Mouse (Mus musculus) liver, postnatal 0 days (tissue): ENCODE measurements at regions not wholly inside any gene's neighbourhood (a gene's known extent, or its start where the extent isn't known, plus 50 kb on each side); places are given as distances from the start of the nearest gene placed in this dataset.

Experiments used
- ATAC-seq: fragments of 200-750 bp; cut with Nextera tagmentation; 2 replicates; pipeline ENCODE4 v1.8.0; 2017; ENCODE audit warnings: mild to moderate bottlenecking, moderate library complexity
- DNase-seq: peaks from one replicate; pipeline ENCODE4 v3.0.0-alpha.2; 2016
- H3K27ac ChIP-seq: fragments of 300-500 bp; sonication (generic); 2 replicates; pipeline ENCODE4 v1.5.1; 2014; ENCODE audit warnings: antibody characterized with exemption, moderate library complexity, mild to moderate bottlenecking, low read depth
- H3K27me3 ChIP-seq: fragments of 300-500 bp; sonication (generic); 2 replicates; pipeline ENCODE4 v1.6.1; 2014; ENCODE audit warnings: low read length, control low read depth, mixed read lengths; ENCODE audit not compliant: insufficient read depth
- H3K36me3 ChIP-seq: fragments of 300-500 bp; sonication (generic); replicated peaks from 2 replicates; pipeline ENCODE4 v1.6.1; 2014; ENCODE audit warnings: mild to moderate bottlenecking, control low read depth, low read length, moderate library complexity, mixed read lengths; ENCODE audit not compliant: insufficient read depth
- H3K4me1 ChIP-seq: fragments of 300-500 bp; sonication (generic); 2 replicates; pipeline ENCODE4 v1.6.1; 2014; ENCODE audit warnings: antibody characterized with exemption, mild to moderate bottlenecking, control low read depth; ENCODE audit not compliant: insufficient read depth
- H3K4me2 ChIP-seq: fragments of 300-500 bp; sonication (generic); 2 replicates; pipeline ENCODE4 v1.6.1; 2014; ENCODE audit warnings: low read depth, mild to moderate bottlenecking, low read length, moderate library complexity, mixed read lengths
- H3K4me3 ChIP-seq: fragments of 300-500 bp; sonication (generic); 2 replicates; pipeline ENCODE4 v1.5.1; 2014; ENCODE audit warnings: low read depth, low read length
- H3K9ac ChIP-seq: fragments of 300-500 bp; sonication (generic); replicated peaks from 2 replicates; pipeline ENCODE4 v1.6.1; 2014; ENCODE audit warnings: mild to moderate bottlenecking, moderate library complexity
- H3K9me3 ChIP-seq: fragments of 300-500 bp; sonication (generic); 2 replicates; pipeline ENCODE4 v1.6.1; 2016; ENCODE audit warnings: mild to moderate bottlenecking, control low read depth, low read length, mixed read lengths
- CTCF ChIP-seq: sonication (generic); IDR thresholded peaks from 2 replicates; pipeline ENCODE4 v1.5.1; 2016; ENCODE audit warnings: antibody characterized with exemption, low read depth
- EP300 ChIP-seq: IDR thresholded peaks from 2 replicates; pipeline ENCODE4 v1.6.1; 2016; ENCODE audit warnings: antibody characterized with exemption, low read depth, mild to moderate bottlenecking
- WGBS: fragments of 180-500 bp; shearing (Covaris S2); extraction: QIAGEN DNeasy Blood & Tissue Kit; methylation state at CpG from one replicate; pipeline ENCODE4 v1.1.7; 2014; ENCODE audit not compliant: insufficient replicate concordance; 5-methylcytosine and 5-hydroxymethylcytosine counted together

- WGBS = 4% methylated on average over 2 of the region's 2 CpGs
- DNase-seq (peak; percentile 23), ATAC-seq (no peak)
- TF ChIP-seq EP300 = no peak
- peak; percentile 70 for TF ChIP-seq CTCF
- H3K27me3 ChIP-seq = no peaks in the 10 kb centered on the region
- H3K4me3 ChIP-seq = no peak overlapping the region
- H3K9ac ChIP-seq = no peak overlapping the region
- no peak overlapping the region for H3K4me2 ChIP-seq
- H3K9me3 ChIP-seq = no peaks in the 10 kb centered on the region
- H3K36me3 ChIP-seq = no peaks in the 10 kb centered on the region
- H3K27ac ChIP-seq = no peak overlapping the region
- no peaks in the 10 kb centered on the region for H3K4me1 ChIP-seq
Measured at GRCm38 (mm10) chr6:78899952-78900351, 431.3 kb upstream of the Reg3g start.

GRCm38 (mm10) chr6:78892730-78893129 is 424.1 kb upstream of the Reg3g start:
- no peak overlapping the region for H3K4me3 ChIP-seq
- no peaks in the 10 kb centered on the region for H3K27me3 ChIP-seq
- no peaks in the 10 kb centered on the region for H3K9me3 ChIP-seq
- ATAC-seq (no peak), DNase-seq (no peak)
- no peak overlapping the region for H3K27ac ChIP-seq
- TF ChIP-seq EP300 (no peak), CTCF (no peak)
- no peaks in the 10 kb centered on the region for H3K4me1 ChIP-seq
- 72% methylated on average over 3 of the region's 3 CpGs for WGBS
- no peaks in the 10 kb centered on the region for H3K36me3 ChIP-seq
- H3K9ac ChIP-seq = no peak overlapping the region
- no peak overlapping the region for H3K4me2 ChIP-seq

- ATAC-seq = no peak
- Histone ChIP-seq H3K9ac (no peak overlapping the region), H3K9me3 (no peaks in the 10 kb centered on the region), H3K4me3 (no peak overlapping the region), H3K4me2 (no peak overlapping the region), H3K27ac (no peak overlapping the region), H3K4me1 (no peaks in the 10 kb centered on the region), H3K36me3 (no peaks in the 10 kb centered on the region), H3K27me3 (no peaks in the 10 kb centered on the region)
- TF ChIP-seq CTCF (no peak), EP300 (no peak)
- no peak for DNase-seq
Measured at GRCm38 (mm10) chr6:78863031-78863430, 394.4 kb upstream of the Reg3g start.

GRCm38 (mm10) chr6:78841261-78841660 is 372.6 kb upstream of the Reg3g start:
- no peak overlapping the region for H3K27ac ChIP-seq
- H3K4me3 ChIP-seq = no peak overlapping the region
- 57% methylated on average over 2 of the region's 2 CpGs for WGBS
- DNase-seq = no peak
- H3K9ac ChIP-seq = no peak overlapping the region
- no peak overlapping the region for H3K4me2 ChIP-seq
- H3K27me3 ChIP-seq = no peaks in the 10 kb centered on the region
- no peaks in the 10 kb centered on the region for H3K9me3 ChIP-seq
- no peaks in the 10 kb centered on the region for H3K36me3 ChIP-seq
- no peaks in the 10 kb centered on the region for H3K4me1 ChIP-seq
- no peak for TF ChIP-seq CTCF
- no peak for TF ChIP-seq EP300
- no peak for ATAC-seq

GRCm38 (mm10) chr6:78825901-78826629 is 357.4 kb upstream of the Reg3g start:
- H3K27ac ChIP-seq = no peak overlapping the region
- H3K9me3 ChIP-seq = no peaks in the 10 kb centered on the region
- no peaks in the 10 kb centered on the region for H3K27me3 ChIP-seq
- no peaks in the 10 kb centered on the region for H3K4me1 ChIP-seq
- H3K36me3 ChIP-seq = no peaks in the 10 kb centered on the region
- DNase-seq = no peak
- H3K4me3 ChIP-seq = no peak overlapping the region
- no peak for ATAC-seq
- TF ChIP-seq EP300 = no peak
- TF ChIP-seq CTCF = no peak
- WGBS = 39% methylated on average over 6 of the region's 6 CpGs
- no peak overlapping the region for H3K9ac ChIP-seq
- H3K4me2 ChIP-seq = no peak overlapping the region

GRCm38 (mm10) chr6:78821251-78821650 is 352.6 kb upstream of the Reg3g start:
- Histone ChIP-seq H3K4me2 (no peak overlapping the region), H3K9me3 (no peaks in the 10 kb centered on the region), H3K36me3 (no peaks in the 10 kb centered on the region), H3K4me1 (no peaks in the 10 kb centered on the region), H3K9ac (no peak overlapping the region), H3K4me3 (no peak overlapping the region), H3K27me3 (no peaks in the 10 kb centered on the region), H3K27ac (no peak overlapping the region)
- DNase-seq (no peak), ATAC-seq (no peak)
- TF ChIP-seq CTCF (no peak), EP300 (no peak)
- 88% methylated on average over 1 of the region's 1 CpGs for WGBS

GRCm38 (mm10) chr6:78797013-78797412 is 328.3 kb upstream of the Reg3g start:
- no peak for DNase-seq
- Histone ChIP-seq H3K27ac (no peak overlapping the region), H3K9ac (no peak overlapping the region), H3K27me3 (no peaks in the 10 kb centered on the region), H3K4me1 (no peaks in the 10 kb centered on the region), H3K36me3 (no peaks in the 10 kb centered on the region), H3K4me2 (no peak overlapping the region), H3K9me3 (no peaks in the 10 kb centered on the region), H3K4me3 (no peak overlapping the region)
- ATAC-seq = no peak
- no peak for TF ChIP-seq EP300
- WGBS = 66% methylated on average over 2 of the region's 2 CpGs
